Mouse (Mus musculus) ES-Bruce4 (cell line): ENCODE data around the gene Vps50.

Experiments used
- CTCF ChIP-seq: IDR thresholded peaks from one replicate; pipeline ENCODE4 v1.8.1; 2011; ENCODE audit warnings: low read depth, low read length
- EP300 ChIP-seq: IDR thresholded peaks from 2 replicates; pipeline ENCODE4 v1.6.1; 2011; ENCODE audit warnings: low read depth, low read length; ENCODE audit not compliant: insufficient read depth

DNA sequence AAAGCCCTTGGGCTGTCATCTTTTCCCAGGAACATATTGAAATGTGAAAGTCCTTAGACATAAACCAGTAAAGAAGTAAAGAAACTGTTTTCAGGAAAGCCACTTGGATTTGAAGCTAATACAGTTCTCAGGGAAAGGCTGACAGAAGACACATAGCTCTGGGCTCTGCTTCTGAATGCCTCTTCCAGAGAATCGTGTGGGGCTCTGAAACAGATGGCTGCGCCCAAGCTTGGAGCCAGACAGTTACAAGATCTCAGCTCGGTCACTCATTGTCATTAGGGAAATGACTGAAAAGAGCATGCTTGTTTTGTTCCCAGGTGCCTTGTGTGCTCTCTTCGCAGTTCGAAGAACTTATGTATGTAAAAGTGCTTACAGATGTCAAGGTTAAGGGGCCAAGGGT is 43.8 kb upstream of the Vps50 start:
- TF ChIP-seq EP300: no peak
- no peak for TF ChIP-seq CTCF
